Mouse (Mus musculus): ENCODE measurements around the gene Trpm8.
A peak's percentile ranks its signal among the peaks of the same experiment; 100 is the strongest.

The Trpm8 gene

GRCm38 (mm10) chr1:88264869-88265240 is 12.6 kb upstream of the Trpm8 start:
- peak; percentile 87 for DNase-seq (ENCODE audit: low spot score)

GRCm38 (mm10) chr1:88266123-88266522 is 11.3 kb upstream of the Trpm8 start:
- DNase-seq (ENCODE audit: low spot score), result no peak

- no peak for DNase-seq (ENCODE audit: low spot score)
Measured at GRCm38 (mm10) chr1:88267489-88267888, 10.0 kb upstream of the Trpm8 start.

GRCm38 (mm10) chr1:88268070-88268469 is 9.4 kb upstream of the Trpm8 start:
- DNase-seq (ENCODE audit: low spot score), result peak; percentile 59

- DNase-seq (ENCODE audit: low spot score), result peak; percentile 54
Measured at GRCm38 (mm10) chr1:88269539-88270309, 7.7 kb upstream of the Trpm8 start.

GRCm38 (mm10) chr1:88272851-88273250 is 4.6 kb upstream of the Trpm8 start:
- DNase-seq (ENCODE audit: low spot score), result peak; percentile 46

- DNase-seq (ENCODE audit: low spot score), result peak; percentile 55
Measured at GRCm38 (mm10) chr1:88273326-88273725, 4.1 kb upstream of the Trpm8 start.

- DNase-seq (ENCODE audit: low spot score), result peak; percentile 46
Measured at GRCm38 (mm10) chr1:88273832-88274231, 3.6 kb upstream of the Trpm8 start.

GRCm38 (mm10) chr1:88274371-88275077 is 2.9 kb upstream of the Trpm8 start:
- peak; percentile 57 for DNase-seq (ENCODE audit: low spot score)

- peak; percentile 44 for DNase-seq (ENCODE audit: low spot score)
Measured at GRCm38 (mm10) chr1:88275078-88275680, 2.3 kb upstream of the Trpm8 start.

GRCm38 (mm10) chr1:88275698-88276523 is 1.6 kb upstream of the Trpm8 start:
- peak; percentile 59 for DNase-seq (ENCODE audit: low spot score)

- DNase-seq (ENCODE audit: low spot score), result peak; percentile 41
Measured at GRCm38 (mm10) chr1:88276524-88277097, 850 bp upstream of the Trpm8 start.

- peak; percentile 58 for DNase-seq (ENCODE audit: low spot score)
Measured at GRCm38 (mm10) chr1:88277818-88278511, 504 bp downstream of the Trpm8 start.

GRCm38 (mm10) chr1:88279111-88280005 is 1.9 kb downstream of the Trpm8 start:
- peak; percentile 55 for DNase-seq (ENCODE audit: low spot score)

- DNase-seq (ENCODE audit: low spot score), result peak; percentile 54
Measured at GRCm38 (mm10) chr1:88280006-88280690, 2.7 kb downstream of the Trpm8 start.

- peak; percentile 33 for DNase-seq (ENCODE audit: low spot score)
Measured at GRCm38 (mm10) chr1:88282301-88282700, 4.8 kb downstream of the Trpm8 start.

- peak; percentile 55 for DNase-seq (ENCODE audit: low spot score)
Measured at GRCm38 (mm10) chr1:88283376-88284227, 6.1 kb downstream of the Trpm8 start.

- DNase-seq (ENCODE audit: low spot score), result peak; percentile 51
Measured at GRCm38 (mm10) chr1:88284228-88284945, 6.9 kb downstream of the Trpm8 start.
